8 mouse cellular contexts compared by ENCODE assay signal in the genomic region with DNA sequence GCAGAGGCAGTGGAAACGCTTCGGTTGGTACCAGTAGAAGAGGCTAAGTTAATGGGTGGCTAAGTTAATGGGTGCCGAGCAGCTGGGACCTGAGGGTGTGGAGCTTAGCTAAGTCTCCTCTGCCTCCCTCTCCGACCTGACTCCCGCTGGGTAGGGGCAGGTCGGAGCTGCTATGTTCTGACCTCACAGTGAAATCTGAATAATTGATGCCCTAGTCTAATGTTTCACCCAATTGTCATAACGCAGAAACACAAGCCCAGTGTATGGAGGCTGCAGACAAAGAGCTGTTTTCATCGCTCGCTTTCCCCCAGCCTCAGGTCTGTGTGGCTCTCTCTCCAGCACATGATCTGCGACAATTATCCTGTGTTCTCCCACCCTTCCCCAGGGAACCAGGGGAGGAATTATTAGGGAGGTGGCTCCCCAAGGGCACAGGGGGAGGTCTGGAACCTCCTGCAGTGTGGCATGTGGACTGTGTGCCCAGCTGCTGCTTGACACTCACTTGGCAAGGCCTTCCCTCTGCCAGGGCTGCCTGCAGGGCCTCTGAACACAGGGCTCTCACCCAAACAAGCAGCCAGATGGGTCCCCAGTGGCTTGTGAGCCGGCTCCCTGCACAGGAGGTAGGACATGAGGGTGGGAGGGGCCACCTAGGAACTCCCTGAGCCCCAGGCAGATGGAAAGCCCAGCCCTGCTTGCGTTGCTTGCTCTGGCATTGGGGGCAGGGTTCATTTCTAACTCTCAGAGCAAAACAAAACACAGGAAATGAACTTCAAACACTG. TPM values are rescaled to one million over a fixed set of nuclear protein-coding genes. Genes with fewer than 3 reads are reported as not detected.
DNase-seq lines count a peak whose midpoint lies in the region; ATAC-seq and TF ChIP-seq lines count a peak whose summit lies in the region.

No protein-coding gene starts in this region.

- no peak overlapping the region for H3K4me3 ChIP-seq in forebrain, embryonic 12.5 days (replicated peaks)
- H3K4me3 ChIP-seq in intestine, postnatal 0 days (ENCODE audit: low read depth, low read length): no peak overlapping the region
- no peak overlapping the region for H3K4me3 ChIP-seq in midbrain, embryonic 12.5 days
- H3K4me3 ChIP-seq in stomach, embryonic 16.5 days (replicated peaks; ENCODE audit: low read length): no peak overlapping the region

- peak; percentile 15 for DNase-seq in ES-CJ7 (ENCODE audit: low read depth, low spot score)
- peak; percentile 46 for DNase-seq in adrenal gland, postnatal 25 days
- DNase-seq in left cerebral cortex, adult 8-10 months (ENCODE audit: low spot score in 2 of 2): peak; percentile 45 to 81
- no peak for DNase-seq in urinary bladder, postnatal 4 days (ENCODE audit: low spot score in 2 of 2)

- 23% methylated on average over 12 of the region's 12 CpGs for WGBS in forebrain, embryonic 12.5 days
- WGBS in intestine, postnatal 0 days: 38% methylated on average over 12 of the region's 12 CpGs
- WGBS in midbrain, embryonic 12.5 days: 32% methylated on average over 12 of the region's 12 CpGs
- 37% methylated on average over 12 of the region's 12 CpGs for WGBS in stomach, embryonic 16.5 days

- H3K9ac ChIP-seq in forebrain, embryonic 12.5 days: peak overlapping the region; percentile 8; the same call in 1 of the 2 replicates
- no peak overlapping the region for H3K9ac ChIP-seq in intestine, postnatal 0 days (ENCODE audit: low read depth, low read length)
- 0 out of 2 replicates have a peak overlapping the region, but pooled peaks have one; percentile 29 for H3K9ac ChIP-seq in midbrain, embryonic 12.5 days (replicated peaks)
- peak overlapping the region; percentile 31; the same call in 1 of the 2 replicates for H3K9ac ChIP-seq in stomach, embryonic 16.5 days (ENCODE audit: low read length)

- H3K9me3 ChIP-seq in forebrain, embryonic 12.5 days: no peaks in the 10 kb centered on the region
- H3K9me3 ChIP-seq in intestine, postnatal 0 days (ENCODE audit: control insufficient read depth): no peaks in the 10 kb centered on the region
- H3K9me3 ChIP-seq in midbrain, embryonic 12.5 days: no peaks in the 10 kb centered on the region
- H3K9me3 ChIP-seq in stomach, embryonic 16.5 days (replicated peaks; ENCODE audit: control insufficient read depth, low read length): no peaks in the 10 kb centered on the region

- no peaks in the 10 kb centered on the region for H3K27me3 ChIP-seq in forebrain, embryonic 12.5 days
- H3K27me3 ChIP-seq in intestine, postnatal 0 days (replicated peaks; ENCODE audit: control insufficient read depth, insufficient read depth, low read length): no peaks in the 10 kb centered on the region
- H3K27me3 ChIP-seq in midbrain, embryonic 12.5 days: no peaks in the 10 kb centered on the region
- no peaks in the 10 kb centered on the region for H3K27me3 ChIP-seq in stomach, embryonic 16.5 days (ENCODE audit: control insufficient read depth, insufficient read depth, low read length)

- H3K27ac ChIP-seq in forebrain, embryonic 12.5 days: peak overlapping the region; percentile 83
- 0 out of 2 replicates have a peak overlapping the region, but pooled peaks have one; percentile 7 for H3K27ac ChIP-seq in intestine, postnatal 0 days (ENCODE audit: low read depth, low read length)
- peak overlapping the region; percentile 76 for H3K27ac ChIP-seq in midbrain, embryonic 12.5 days (replicated peaks)
- H3K27ac ChIP-seq in stomach, embryonic 16.5 days (ENCODE audit: low read length): peak overlapping the region; percentile 52; the same call in 1 of the 2 replicates

- peak; percentile 85 for ATAC-seq in forebrain, embryonic 12.5 days (ENCODE audit: low FRiP score)
- ATAC-seq in intestine, postnatal 0 days: peak; percentile 91
- peak; percentile 77 for ATAC-seq in midbrain, embryonic 12.5 days (ENCODE audit: low FRiP score, low read depth)
- peak; percentile 62 for ATAC-seq in stomach, embryonic 16.5 days (ENCODE audit: insufficient read depth, low FRiP score)

- H3K36me3 ChIP-seq in forebrain, embryonic 12.5 days (replicated peaks): no peaks in the 10 kb centered on the region
- H3K36me3 ChIP-seq in intestine, postnatal 0 days (ENCODE audit: control insufficient read depth, insufficient read depth): no peaks in the 10 kb centered on the region
- H3K36me3 ChIP-seq in midbrain, embryonic 12.5 days: no peaks in the 10 kb centered on the region
- H3K36me3 ChIP-seq in stomach, embryonic 16.5 days (ENCODE audit: control insufficient read depth, insufficient read depth, low read length): no peaks in the 10 kb centered on the region

- no peak for TF ChIP-seq CTCF in intestine, postnatal 0 days (IDR thresholded peaks at IDR 0.05; ENCODE audit: low read depth)

- H3K4me2 ChIP-seq in forebrain, embryonic 12.5 days: no peak overlapping the region
- H3K4me2 ChIP-seq in intestine, postnatal 0 days (replicated peaks; ENCODE audit: low read depth): no peak overlapping the region
- no peak overlapping the region; the same call in 1 of the 2 replicates for H3K4me2 ChIP-seq in midbrain, embryonic 12.5 days (replicated peaks)
- H3K4me2 ChIP-seq in stomach, embryonic 16.5 days (ENCODE audit: low read depth, low read length): no peak overlapping the region

- peaks cover 17% of the 10 kb centered on the region for H3K4me1 ChIP-seq in forebrain, embryonic 12.5 days
- H3K4me1 ChIP-seq in intestine, postnatal 0 days (replicated peaks; ENCODE audit: control insufficient read depth, insufficient read depth, low read length): 0 out of 2 replicates have a peak, but pooled peaks cover 3% of the 10 kb centered on the region
- peaks cover 16% of the 10 kb centered on the region for H3K4me1 ChIP-seq in midbrain, embryonic 12.5 days
- peaks cover 7% of the 10 kb centered on the region for H3K4me1 ChIP-seq in stomach, embryonic 16.5 days (ENCODE audit: control insufficient read depth, insufficient read depth, low read length)

RNA-seq across cellular contexts. Expression of gene Klf13, which starts 47.9 kb away (rescaled TPM):
- total RNA-seq in adrenal gland, postnatal 25 days (2021): 85.4 and 93.8 TPM in 2 replicates
- polyA plus RNA-seq in forebrain, embryonic 12.5 days (2016; fragmentation: Nextera tagmentation; extraction: Ambion mirVana): 21.9 and 26.1 TPM in 2 replicates
- polyA plus RNA-seq in intestine, postnatal 0 days (2015; fragmentation: Nextera tagmentation; extraction: Ambion mirVana): 19.3 and 24.5 TPM in 2 replicates
- 100 to 1,000 TPM; 138 to 154 (median 144) TPM for total RNA-seq in left cerebral cortex, adult 8-10 months (2022)
- 30.7 and 31.8 TPM in 2 replicates for polyA plus RNA-seq in midbrain, embryonic 12.5 days (2016; fragmentation: Nextera tagmentation; extraction: Ambion mirVana)
- 29.1 and 30.8 TPM in 2 replicates for polyA plus RNA-seq in stomach, embryonic 16.5 days (2015; fragmentation: Nextera tagmentation; extraction: Ambion mirVana)

Comparison
In these comparisons a context has a peak if more than half of its experiments do, and no peak if none do; other contexts are left out.
1. DNase-seq: peak in ES-CJ7 (single experiment), adrenal gland, postnatal 25 days (single experiment) and left cerebral cortex, adult 8-10 months (2 of 2); none in urinary bladder, postnatal 4 days (0 of 2).
2. H3K27ac ChIP-seq: peak in every context shown above with its lines; median percentile 83 in forebrain, embryonic 12.5 days; 76 in midbrain, embryonic 12.5 days; 52 in stomach, embryonic 16.5 days; 7 in intestine, postnatal 0 days.
3. Peak in every context shown above with its lines, with median percentiles within 50 percentile points of each other: ATAC-seq.